Mouse (Mus musculus) right cerebral cortex, postnatal 10 days (tissue): ENCODE data around the gene Rpusd2.
A peak's percentile ranks its signal among the peaks of the same experiment; 100 is the strongest.
"Not testable (repeated sequence)": the region's sequence is repeated elsewhere in the genome, so short reads cannot be mapped to it uniquely, and the experiment has no call there.

ENCODE experiments used
- DNase-seq, 2 experiments: peaks; one replicate each; pipeline ENCODE4 v3.0.0; 2021; ENCODE audit warnings: low spot score in 2 of 2

The Rpusd2 gene

DNA sequence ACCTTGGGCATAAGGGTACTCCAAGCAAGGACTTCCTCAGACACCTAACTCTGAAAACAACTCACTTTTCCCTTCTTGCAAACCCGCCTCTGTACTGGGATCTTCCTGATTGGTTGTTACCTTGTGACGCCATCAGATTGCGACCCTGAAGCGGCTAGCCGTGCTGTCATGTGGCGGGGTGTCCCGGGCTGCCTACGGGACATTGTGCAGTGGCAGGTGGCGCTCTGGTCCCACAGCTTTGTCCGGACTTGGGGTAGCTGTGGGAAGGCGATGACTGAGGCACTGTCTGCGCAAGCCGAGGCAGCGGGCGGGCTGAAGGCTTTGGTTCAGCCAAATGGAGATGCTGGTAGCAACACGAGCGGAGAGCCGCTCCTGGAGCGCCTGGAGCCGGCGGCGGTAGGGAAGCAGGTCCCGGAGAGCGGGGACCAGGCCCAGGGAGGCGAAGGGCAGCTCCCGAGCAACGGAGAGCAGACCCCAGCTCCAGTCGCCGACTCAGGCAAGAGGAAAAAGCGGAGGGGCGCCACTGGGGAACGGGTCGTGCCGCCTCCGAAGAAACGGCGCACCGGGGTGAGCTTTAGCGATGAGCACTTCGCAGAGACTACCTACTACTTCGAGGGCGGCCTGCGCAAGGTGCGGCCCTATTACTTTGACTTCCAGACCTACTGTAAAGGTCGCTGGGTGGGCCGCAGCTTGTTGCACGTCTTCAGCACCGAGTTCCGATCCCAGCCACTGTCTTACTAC, at the start of gene Rpusd2:
TSS of gene Rpusd2 (plus strand) at position 135 of the 741 bp plus-strand sequence.
- DNase-seq, result peak; percentile 97

DNA sequence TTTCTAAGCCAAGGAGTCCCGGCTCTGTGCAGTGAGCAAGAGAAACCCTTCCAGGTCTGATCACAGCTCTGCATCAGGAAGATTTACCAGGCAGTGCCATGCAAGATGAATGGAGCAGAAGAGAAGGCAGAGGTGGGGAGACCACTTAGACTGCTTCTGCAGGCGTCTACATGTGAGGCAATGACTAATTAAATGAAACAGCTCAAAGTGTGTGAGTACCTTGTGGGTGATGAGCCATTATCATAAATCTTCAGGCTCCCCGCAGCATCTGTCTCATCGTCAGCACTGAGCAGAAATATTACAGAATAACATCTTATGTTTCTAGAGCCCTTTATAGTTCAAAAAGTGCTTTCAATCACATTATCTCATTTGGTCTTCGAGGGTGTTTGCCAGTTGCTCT, 39.1 kb upstream of the Rpusd2 start:
- no peak for DNase-seq

DNA sequence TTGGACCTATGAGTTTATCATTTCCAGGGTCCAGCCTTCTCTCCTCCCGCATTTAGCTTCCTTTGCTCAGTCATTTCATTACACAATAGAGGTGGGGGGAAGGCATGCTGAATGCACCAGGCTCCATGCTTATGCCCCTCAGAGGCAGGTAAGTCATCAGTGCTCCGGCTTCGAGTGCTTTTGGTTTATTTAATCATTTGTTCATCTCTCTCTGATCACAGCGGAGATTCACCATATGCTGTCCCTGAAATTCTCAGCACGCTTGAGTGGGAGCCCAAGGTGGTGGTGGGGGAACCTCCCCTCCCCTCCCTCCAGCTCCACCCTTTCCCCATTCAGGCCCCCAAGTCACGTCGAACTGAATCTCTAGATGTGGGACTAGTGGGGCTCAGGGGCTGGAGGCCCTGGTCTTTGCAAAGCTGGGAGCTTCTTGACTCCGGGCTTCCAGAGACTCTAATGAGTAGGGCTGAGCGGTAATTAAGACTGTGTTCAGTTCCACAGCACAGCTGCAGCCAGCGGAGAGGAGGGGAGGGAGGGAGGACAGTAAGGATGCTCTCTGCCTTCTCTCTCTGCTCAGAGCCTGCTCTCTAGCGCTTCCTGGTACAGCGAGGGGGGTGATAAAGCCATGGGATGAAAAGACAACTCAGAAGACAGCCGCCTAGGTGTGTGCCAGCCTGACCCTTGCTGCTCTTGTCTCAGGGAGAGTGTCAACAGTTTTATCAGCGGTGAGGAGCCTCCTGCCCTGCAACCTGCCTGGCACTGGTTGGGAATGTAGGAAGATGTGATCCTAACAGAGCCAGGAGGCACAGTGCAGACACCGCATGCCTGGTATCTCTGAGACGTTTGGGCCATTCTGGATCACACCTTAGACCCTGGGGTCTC, 38.4 kb upstream of the Rpusd2 start:
- DNase-seq, result peak in 1 of 2 experiments; percentile 38

DNA sequence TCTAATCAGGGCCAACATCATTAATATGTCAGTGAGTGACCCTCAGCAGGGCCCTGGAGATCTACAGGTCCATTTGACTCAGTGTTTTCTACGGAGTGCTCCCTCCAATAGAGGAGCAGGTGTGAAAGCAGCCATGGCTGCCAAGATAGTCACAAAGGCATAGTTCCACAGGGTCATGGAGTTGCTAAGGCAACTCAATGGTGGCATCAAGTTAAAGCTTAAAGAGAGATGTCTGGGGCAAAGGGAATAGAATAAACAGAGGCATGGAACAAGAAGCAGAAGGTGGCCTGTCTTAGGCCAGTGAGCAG, 37.8 kb upstream of the Rpusd2 start:
- no peak for DNase-seq

DNA sequence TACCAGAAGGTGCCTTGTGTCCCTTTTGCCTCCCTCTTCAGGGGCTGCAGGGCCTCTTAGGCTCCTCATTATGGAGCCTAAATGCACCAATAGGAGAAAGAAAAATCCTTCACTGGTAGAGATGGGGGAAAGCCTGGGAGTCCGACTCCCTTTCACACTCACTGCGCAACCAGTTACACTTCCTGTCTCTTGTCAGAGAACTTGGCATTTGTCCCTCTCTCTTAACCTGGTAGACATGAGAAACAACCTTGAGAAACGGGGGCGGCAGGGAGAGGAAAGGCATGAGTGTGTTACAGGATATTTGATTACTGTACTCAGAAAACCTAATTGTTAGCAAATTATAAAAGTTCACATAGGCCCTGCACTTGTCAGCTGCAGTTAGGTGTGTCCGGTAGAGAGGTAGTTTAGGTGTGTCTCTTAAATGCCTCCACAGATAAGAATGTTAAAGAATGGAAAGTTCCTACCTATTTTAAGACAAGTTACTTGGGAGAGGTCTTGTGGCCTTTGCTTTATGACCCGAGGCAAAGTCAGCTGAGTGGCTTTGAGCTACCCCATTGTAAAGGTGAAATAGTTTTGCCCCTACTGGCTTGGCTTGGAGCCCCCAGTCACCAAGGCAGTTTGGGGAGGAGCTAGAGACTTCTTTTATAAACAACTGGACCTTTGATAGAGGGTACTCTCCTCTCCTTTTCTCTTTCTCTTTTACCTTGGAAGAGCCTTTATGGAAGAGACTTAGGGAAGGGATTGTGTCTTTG, 36.3 kb upstream of the Rpusd2 start:
- no peak for DNase-seq

DNA sequence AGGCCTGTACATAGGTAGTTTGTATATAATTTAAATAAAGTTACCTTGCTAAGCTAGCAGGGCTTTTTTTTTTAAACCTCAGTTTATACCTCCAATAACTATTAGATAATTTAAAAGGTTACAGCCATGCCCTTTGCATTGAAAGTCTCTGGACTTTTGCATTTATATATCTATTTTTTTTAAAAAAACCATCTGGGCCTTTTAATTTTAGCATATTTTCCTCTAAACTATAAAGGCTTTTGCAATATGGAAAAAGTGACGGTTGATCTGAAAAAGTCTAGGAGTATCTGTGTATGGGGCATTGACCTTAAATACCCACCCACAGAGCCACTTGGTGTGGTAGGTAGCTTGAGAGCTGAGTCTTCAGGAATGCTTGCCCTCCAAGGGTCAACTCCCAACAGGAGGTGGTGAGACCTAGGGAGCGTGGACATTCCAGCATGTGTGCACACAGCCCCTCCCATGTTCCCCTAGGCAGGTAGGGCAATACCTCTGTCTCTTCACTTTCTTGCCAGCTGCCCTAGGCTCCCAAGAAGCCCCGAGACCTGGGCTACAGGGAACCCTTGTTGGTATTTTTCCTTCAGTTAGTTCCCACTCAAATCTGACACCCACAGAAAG, 35.5 kb upstream of the Rpusd2 start:
- no peak for DNase-seq

DNA sequence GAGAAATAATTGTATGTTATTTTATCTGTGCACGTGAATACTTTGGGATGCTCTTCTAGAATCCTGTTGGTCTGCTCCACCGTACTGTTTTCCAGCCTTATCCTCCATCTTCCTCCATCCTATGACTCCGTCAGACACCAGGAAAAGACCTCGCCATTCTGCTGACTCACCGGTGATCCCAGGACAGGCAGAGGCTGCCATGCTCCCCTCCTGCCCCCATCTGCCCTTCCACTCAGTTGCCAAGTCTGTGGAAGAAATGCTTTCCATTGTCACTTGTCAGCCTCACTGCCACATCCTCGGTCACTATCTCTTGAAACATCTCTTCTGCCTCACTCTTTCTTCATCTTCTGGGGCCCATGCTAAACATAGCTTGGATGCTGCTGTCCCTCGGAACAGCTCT, 27.7 kb upstream of the Rpusd2 start:
- no peak for DNase-seq

DNA sequence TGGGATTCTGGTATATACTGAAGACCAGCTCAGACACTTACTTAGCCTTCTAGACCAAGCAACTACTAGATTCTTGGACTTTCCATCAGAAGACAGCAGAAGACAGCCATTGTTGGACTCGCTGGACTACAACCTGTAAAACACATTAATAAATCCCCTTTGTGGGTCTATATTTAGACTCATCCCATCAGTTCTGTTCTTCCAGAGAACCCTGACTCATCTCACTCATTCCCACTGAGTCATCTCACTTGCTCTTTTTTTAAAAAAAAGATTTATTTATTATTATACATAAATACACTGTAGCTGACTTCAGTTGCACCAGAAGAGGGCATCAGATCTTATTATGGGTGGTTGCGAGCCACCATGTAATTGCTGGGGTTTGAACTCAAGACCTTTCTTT, 25.2 kb upstream of the Rpusd2 start:
- no peak for DNase-seq

DNA sequence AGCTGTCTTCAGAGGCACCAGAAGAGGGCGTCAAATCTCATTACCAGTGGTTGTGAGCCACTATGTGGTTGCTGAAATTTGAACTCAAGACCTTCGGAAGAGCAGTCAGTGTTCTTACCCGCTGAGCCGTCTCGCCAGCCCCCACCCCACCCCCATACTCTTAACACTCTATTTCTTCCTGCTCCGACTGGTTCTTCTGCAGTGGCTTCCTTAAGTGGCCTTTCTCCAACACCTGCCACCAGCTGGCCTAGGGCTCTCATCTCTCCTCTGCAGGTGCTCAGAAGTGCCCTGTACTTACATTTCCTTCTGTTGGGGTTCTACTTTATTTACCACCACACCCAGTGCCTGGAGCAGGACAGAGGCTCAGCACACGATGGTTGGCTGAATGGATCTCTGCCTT, 19.6 kb upstream of the Rpusd2 start:
- no peak for DNase-seq

DNA sequence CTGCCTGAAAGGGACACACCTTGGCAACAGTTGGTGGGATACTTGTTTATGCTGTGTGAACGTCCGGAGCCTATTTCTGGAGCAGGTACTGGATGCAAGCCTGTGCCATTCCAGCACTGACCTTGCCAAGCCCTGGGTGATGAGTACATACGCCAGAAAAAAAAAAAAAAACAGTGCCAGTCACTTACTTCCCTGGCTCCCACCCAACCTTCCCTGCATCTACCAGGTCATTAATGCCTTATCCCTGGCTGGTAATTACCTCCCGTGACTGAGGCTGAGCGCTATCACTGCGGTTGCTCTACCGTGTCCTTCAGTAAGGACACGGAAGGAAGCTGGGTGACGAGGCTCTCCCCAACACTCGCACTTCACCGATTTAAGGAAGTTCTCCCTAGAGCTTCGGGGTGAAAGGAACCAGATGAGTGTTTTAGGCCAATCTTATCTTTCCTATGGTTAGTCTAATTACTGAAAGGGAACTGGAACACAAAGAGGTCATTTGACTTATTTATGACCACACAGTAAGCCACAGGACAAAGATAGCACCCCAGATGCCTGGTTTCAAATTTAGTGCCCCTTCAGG, 18.9 kb upstream of the Rpusd2 start:
- DNase-seq, result no peak

DNA sequence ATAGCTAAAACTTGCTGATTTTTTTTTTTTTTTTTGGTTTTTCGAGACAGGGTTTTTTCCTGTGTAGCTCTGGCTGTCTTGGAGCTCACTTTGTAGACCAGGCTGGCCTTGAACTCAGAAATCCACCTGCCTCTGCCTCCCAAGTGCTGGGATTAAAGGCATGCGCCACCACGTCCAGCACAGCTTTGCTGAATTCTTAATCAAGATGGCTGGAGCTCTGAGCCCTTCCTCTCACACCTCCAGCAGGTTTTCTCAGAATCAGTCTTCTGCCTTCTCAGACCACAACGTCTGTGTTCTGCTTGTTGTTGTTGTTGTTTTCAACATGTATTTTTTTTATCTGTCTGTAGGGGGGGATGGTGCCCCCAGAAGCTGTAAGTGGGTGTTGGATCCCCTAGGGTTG, 18.3 kb upstream of the Rpusd2 start:
- DNase-seq, result not testable (repeated sequence)

DNA sequence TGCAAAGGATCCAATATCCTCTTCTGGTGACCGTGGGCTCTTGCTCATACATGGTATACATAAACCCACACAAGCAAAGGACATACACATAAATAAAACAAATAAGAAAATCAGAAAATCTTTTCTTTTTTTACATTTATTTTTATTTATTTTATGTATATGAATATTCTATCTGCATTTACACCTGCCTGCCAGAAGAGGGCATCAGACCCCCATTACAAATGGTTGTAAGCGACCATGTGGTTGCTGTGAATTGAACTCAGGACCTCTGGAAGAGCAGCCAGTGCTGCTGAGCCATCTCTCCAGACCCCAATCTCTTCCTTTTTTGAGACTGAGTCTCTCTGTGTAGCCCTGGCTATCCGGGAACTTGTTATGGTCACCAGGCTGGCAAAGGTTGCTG, 16.9 kb upstream of the Rpusd2 start:
- DNase-seq, result no peak

DNA sequence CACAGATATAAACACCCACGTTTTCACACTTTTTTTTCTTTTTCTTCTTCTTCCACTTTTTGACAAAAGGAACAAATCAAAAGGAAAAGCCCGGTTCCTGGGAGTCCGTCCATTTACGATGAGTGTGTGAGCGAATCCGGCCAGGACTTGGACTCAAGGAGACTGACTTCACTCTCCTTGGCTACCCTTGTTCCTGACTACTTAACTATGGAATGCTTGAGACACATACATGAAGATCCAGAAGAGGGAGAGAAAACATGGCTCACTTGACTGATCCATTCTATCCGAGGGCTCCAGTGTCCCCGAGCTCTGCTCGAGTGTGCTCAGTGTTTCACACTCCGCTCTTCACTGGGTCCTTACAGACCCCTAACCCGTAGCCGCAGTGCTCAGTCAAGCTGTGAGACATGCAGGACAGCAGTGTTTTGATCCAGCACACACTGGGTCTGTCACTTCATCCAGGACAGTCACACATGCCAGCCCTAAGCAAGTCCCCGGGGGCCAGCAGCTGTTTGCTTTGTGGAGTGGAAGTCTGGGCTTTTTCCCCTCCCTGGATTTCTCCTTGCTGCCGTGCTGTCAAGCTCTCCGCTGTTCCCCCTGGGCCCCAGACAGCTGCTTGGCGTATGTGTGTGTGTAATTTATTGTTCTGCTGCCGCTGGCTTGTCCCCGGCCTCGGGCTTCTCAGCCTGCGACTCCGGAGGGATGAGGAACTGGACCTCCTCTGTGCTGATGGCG, 16.0 kb upstream of the Rpusd2 start:
- DNase-seq, result peak in 1 of 2 experiments; percentile 34

DNA sequence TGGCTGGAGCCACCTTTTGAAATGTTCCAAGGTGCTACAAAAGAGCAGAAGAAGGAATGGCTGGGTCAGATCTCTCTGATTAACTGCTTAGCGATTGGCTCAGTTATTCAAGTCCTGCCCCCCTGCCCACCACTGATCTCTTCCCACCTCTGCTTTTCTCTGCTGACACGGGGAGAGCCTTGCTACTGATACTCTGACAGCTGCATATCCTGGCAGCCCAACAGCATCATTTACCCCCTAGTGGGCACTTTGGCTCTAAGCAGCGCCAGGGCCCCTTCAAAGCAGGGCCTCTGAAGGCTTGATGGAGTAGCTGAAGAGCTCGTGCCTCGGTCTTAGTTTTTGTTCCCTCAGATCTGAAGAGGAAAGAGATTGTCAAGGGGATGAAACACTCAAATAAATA, 15.5 kb upstream of the Rpusd2 start:
- DNase-seq, result peak; percentile 47 to 51

DNA sequence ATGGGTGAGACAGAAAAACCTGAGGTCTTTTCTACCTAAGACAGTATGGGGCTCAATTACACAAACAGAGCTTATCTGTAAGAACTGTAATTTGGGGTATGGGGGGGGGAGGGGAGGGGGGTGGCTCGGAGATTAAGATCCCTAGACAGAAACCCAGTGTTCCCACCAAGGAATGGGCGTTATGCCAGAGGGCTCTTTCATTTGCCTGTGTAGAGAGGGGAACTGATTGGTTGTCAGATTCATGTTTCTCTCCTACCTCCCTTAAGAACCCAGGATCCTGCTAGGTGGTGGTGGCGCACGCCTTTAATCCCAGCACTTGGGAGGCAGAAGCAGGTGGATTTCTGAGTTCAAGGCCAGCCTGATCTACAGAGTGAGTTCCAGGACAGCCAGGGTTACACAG, 15.1 kb upstream of the Rpusd2 start:
- peak in 1 of 2 experiments; percentile 44 for DNase-seq

DNA sequence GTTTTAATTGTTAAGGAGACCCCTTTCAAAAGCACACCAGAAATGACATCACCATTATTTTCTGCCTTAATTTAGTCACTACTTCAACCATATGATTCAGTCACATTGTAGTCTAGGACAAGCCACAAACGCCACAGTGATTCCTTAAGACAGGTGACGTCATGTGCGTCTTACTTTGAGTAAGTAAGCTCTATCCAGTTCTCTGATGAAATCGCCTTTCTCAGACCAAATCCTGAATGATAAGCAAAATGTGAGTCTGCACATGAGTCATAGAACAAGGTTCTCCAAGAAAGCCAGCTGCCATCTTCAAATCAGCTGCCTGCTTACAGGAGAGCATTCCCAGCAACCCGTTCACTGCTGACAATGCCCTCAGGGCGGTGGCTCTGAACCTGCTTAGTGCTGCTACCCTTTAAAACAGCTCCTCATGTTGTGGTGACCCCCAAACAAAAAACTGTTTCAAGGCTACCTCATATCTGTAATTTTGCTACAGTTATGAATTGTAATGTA, 11.4 kb upstream of the Rpusd2 start:
- DNase-seq, result no peak

DNA sequence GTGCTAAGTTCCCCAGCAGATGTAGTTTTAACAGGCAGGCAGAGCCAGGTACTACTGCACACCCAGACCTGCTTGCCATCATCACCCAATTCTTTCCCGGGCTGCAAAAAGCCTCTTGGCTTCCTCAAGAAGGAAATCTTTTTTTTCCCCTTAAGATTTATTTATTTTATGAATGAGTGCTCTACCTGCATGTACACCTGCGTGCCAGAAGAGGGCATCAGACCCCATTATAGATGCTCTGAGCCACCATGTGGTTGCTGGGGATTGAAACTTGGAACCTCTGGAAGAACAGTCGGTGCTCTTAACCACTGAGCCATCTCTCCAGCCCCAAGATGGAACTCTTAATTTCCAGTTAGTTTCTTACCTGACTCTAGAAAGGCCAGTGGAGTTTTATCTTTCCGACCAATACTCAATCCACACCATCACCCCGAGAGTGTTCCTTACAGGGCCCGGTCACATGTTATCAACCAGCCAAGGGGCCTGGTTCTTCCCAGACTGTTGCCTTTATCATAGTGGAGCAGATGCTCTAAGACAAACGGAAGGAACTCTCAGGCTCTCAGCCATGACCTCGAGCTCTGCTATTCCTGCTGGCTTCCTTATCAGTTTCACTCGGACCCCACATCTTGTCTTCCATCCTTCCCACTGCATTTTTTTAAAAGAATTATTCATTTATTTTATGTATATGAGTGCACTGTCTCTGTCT, 9.9 kb upstream of the Rpusd2 start:
- DNase-seq, result no peak

DNA sequence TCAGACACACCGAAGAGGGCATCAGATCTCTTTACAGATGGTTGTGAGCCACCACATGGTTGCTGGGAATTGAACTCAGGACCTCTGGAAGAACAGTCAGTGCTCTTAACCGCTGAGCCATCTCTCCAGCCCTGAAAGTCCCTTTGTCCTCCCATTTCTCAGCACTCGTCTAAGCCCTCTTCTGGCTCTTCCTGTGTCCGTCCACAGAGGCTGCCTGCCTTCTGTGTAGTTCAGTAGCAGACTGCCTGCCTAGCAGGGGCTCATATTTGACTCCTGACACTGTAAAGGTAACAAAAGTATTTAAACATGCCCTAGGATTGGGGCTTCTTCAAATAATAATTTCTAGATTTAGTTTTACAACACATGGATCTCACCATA, 9.4 kb upstream of the Rpusd2 start:
- DNase-seq, result no peak

DNA sequence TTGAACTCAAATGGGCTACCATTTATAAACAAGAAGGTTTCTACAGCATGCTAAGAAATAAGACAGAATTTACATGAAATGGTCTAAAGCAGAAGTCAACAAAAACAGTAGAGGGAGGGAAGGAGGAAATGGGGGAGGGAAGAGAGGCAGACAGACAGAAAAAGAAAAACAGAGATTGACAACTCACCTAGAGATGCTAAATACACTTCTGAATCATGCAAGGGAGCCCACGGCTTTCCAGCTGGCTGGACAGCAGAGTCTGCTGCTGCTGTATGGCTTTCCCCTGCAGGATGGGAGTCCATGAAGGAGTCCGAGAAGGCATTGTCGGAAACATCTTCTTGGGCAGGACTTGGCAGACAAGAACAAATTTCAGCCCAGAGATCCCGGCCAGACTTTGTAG, 7.6 kb upstream of the Rpusd2 start:
- DNase-seq, result no peak

DNA sequence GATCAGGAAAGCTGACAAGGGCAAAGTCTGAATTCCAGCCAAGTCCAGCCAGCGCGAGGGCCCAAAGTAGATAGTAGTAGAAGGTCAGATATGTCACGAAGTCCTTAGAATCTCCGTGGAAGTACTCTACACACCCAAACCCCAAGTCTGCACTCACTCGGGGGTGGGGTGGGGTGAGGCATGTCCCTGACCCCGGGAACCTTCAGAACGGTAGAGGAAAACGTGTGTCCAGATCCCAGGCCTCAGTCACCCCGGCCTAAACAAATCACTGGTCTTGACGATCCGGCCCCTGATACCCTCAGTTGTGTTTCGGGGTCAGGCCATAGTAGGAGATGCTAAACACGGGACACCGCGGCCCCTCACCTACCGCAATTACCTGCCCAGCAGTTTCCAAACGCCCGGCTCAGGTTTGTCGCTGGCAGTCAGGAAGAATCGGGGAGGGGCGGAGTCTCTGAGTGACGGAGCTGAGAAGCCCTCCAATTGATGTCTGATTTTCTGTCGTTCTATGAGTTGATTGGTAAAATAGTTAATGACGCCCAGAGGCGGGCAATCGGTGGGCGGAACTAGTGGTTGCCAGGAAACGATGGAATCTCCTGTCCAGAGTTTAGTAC, 5.5 kb upstream of the Rpusd2 start, which contains the start of gene Ccdc32:
TSS of gene Ccdc32 (minus strand) at position 453 of the 611 bp plus-strand sequence.
- peak; percentile 96 to 97 for DNase-seq
